Mouse (Mus musculus) hindbrain, embryonic 14.5 days (tissue): ENCODE data around the gene Olfr550. TPM values are rescaled to one million over a fixed set of nuclear protein-coding genes. Genes with fewer than 3 reads are reported as not detected.
"Not testable (repeated sequence)": the region's sequence is repeated elsewhere in the genome, so short reads cannot be mapped to it uniquely, and the experiment has no call there.

Experiments
- ATAC-seq: fragments of 200-750 bp; cut with Nextera tagmentation; 2 replicates; pipeline ENCODE4 v1.8.0; 2017; ENCODE audit warnings: moderate number of reproducible peaks, mild to moderate bottlenecking, moderate TSS enrichment, moderate library complexity; ENCODE audit not compliant: low FRiP score
- DNase-seq: peaks from one replicate; pipeline ENCODE4 v3.0.0-alpha.2; 2015; ENCODE audit warnings: low spot score
- H3K27ac ChIP-seq: fragments of 300-500 bp; sonication (generic); 2 replicates; pipeline ENCODE4 v1.5.1; 2014; ENCODE audit warnings: mild to moderate bottlenecking, moderate library complexity
- H3K27me3 ChIP-seq: fragments of 300-500 bp; sonication (generic); 2 replicates; pipeline ENCODE4 v1.6.1; 2014; ENCODE audit warnings: mild to moderate bottlenecking, low read length, mixed read lengths; ENCODE audit not compliant: control insufficient read depth, insufficient read depth
- H3K36me3 ChIP-seq: fragments of 300-500 bp; sonication (generic); replicated peaks from 2 replicates; pipeline ENCODE4 v1.6.1; 2014; ENCODE audit not compliant: control insufficient read depth, insufficient read depth
- H3K4me1 ChIP-seq: fragments of 300-500 bp; sonication (generic); replicated peaks from 2 replicates; pipeline ENCODE4 v1.6.1; 2014; ENCODE audit warnings: antibody characterized with exemption, low read length, mixed read lengths; ENCODE audit not compliant: control insufficient read depth, insufficient read depth
- H3K4me2 ChIP-seq: fragments of 300-500 bp; sonication (generic); replicated peaks from 2 replicates; pipeline ENCODE4 v1.6.1; 2014; ENCODE audit warnings: mild to moderate bottlenecking, moderate library complexity
- H3K4me3 ChIP-seq: fragments of 300-500 bp; sonication (generic); replicated peaks from 2 replicates; pipeline ENCODE4 v1.5.1; 2014; ENCODE audit warnings: mild to moderate bottlenecking, low read length
- H3K9ac ChIP-seq: fragments of 300-500 bp; sonication (generic); 2 replicates; pipeline ENCODE4 v1.6.1; 2014
- H3K9me3 ChIP-seq: fragments of 300-500 bp; sonication (generic); 2 replicates; pipeline ENCODE4 v1.6.1; 2016; ENCODE audit warnings: low read length; ENCODE audit not compliant: control insufficient read depth
- WGBS: fragments of 180-500 bp; shearing (Covaris S2); extraction: QIAGEN DNeasy Blood & Tissue Kit; methylation state at CpG from one replicate; pipeline ENCODE4 v1.1.7; 2014; 5-methylcytosine and 5-hydroxymethylcytosine counted together
- polyA plus RNA-seq: library from polyadenylated mRNA; unstranded; fragments of >200 nt; fragmentation: Nextera tagmentation; extraction: Ambion mirVana; gene quantifications from 2 replicates; pipeline ENCODE4 v1.2.1, GENCODE M21; 2014

Gene Olfr550
- polyA plus RNA-seq, 1 experiment from 2014 or later: not detected

DNA sequence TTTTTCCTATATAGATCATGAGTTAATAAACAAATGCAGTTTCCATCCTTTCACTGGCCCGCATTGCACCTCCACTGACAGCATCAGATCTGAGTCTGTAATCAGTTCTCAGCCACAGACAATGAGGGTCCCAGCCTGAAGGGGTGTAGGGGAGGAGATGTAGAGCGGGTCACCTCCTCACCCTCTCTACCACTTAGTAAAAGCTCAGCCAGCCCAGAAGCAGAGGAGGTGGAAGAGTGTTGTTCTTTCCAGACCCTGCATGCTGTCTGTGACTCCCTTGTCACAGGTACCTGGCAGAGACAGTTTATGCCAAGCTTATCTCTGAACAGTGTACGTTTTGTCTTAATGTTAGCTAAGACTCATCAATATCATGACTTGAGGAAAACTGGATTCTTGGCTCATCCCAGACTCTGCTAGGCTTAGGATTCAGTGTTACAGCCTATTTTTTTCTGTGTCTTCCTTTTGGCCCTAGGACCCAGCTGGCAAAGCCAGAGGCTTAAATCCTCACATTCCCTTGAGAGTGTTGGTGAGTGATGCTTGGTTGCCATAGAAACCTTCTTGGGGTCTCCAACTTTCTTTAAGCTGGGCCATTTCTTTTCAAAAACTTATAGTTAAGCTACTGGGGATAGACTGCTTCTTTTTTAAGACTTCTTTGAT lies 2.1 kb downstream of the Olfr550 start:
- Histone ChIP-seq H3K4me1 (no peaks in the 10 kb centered on the region), H3K9me3 (no peaks in the 10 kb centered on the region), H3K36me3 (no peaks in the 10 kb centered on the region), H3K27ac (no peak overlapping the region), H3K4me3 (no peak overlapping the region), H3K27me3 (no peaks in the 10 kb centered on the region), H3K9ac (no peak overlapping the region), H3K4me2 (no peak overlapping the region)
- DNase-seq (no peak), ATAC-seq (no peak)
- WGBS: 60% methylated on average over 3 of the region's 3 CpGs

DNA sequence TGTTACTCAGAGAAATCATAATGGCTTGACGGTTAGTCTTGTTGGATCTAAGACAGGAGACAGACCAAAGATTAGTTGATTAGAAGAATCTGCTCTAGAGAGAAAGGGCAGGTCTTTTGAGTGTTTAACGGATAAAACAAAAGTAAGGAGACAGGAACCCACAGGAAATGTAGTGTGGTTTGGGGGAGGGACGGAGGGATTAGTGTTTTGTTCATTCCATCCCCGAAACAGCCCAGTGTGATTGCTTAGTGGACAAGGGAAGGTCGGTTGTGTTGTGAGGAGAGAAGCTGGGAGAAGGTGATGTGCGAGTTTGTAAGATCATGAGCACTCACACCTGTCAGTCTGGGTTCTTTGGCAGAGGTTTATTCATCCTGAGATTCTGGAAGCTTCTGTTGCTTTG lies 4.8 kb downstream of the Olfr550 start:
- Histone ChIP-seq H3K36me3 (no peaks in the 10 kb centered on the region), H3K27ac (no peak overlapping the region), H3K9me3 (no peaks in the 10 kb centered on the region), H3K9ac (no peak overlapping the region), H3K4me3 (no peak overlapping the region), H3K4me1 (no peaks in the 10 kb centered on the region), H3K27me3 (no peaks in the 10 kb centered on the region), H3K4me2 (no peak overlapping the region)
- ATAC-seq (no peak), DNase-seq (no peak)
- 83% methylated on average over 6 of the region's 6 CpGs for WGBS

DNA sequence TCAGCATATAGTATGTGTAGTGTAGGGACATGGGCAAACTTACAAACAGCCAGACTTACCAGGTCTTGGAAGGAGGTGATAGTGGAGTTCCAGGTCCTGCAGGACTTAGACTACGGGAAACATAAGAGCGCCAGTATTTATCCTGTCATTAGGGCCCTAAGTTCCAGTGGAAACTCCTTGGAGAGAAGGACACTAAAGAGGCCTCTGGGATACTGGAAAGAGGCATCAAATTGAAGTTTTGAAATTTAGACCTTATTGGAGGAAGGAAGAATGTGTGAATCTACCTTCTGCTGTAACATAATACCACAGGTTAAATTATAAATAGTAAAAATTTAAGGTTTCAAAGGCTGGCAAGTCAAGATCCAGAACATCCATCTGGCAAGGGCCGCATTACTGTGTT lies 20.5 kb downstream of the Olfr550 start, which contains the start of gene Olfr551:
TSS of gene Olfr551 (minus strand) at position 101 of the 400 bp plus-strand sequence.
- H3K4me3 ChIP-seq: no peak within 1 kb of the TSS
- H3K27me3 ChIP-seq: no peaks in the 10 kb centered on the region
- H3K9ac ChIP-seq: no peak within 1 kb of the TSS
- H3K36me3 ChIP-seq: no peaks in the 10 kb centered on the region
- no peak within 1 kb of the TSS for H3K4me2 ChIP-seq
- ATAC-seq: no peak
- DNase-seq: no peak
- H3K4me1 ChIP-seq: no peaks in the 10 kb centered on the region
- H3K27ac ChIP-seq: no peak within 1 kb of the TSS
- H3K9me3 ChIP-seq: no peaks in the 10 kb centered on the region
- WGBS: 99% methylated on average over 3 of the region's 3 CpGs

DNA sequence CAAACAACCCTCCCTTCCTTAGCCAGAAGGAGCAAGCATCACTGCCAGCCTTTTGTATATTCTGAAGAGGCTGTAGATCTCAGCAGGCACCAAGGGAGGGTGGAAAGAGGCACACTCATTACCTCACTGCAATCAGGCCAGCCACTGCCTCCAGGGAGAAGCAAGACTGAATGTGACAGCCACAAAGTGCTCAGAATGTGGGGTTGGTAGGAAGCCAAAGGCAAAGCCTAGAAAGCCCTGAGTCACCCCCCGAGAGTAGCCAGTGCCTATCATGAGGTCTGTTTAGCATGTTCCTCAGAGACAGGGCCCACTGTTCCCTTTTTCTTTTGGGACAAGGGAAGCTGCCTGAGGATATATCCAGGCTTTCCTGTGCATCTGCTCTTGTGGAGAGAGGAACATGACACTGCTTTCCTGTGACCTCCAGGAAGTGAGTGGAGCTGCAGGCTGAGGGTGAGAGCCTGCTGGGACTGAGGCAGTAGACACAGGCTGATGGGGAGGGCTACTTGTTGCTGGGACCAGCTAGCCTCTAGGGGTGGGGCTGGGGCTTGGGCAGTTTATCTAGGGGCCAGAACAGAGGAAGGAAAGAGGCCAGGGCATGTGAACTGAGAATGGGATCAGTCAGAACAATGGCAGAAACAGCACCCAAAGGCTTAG lies 26.3 kb downstream of the Olfr550 start, which contains the start of gene Olfr552:
TSS of gene Olfr552 (plus strand) at position 393 of the 654 bp plus-strand sequence.
- no peak for ATAC-seq

DNA sequence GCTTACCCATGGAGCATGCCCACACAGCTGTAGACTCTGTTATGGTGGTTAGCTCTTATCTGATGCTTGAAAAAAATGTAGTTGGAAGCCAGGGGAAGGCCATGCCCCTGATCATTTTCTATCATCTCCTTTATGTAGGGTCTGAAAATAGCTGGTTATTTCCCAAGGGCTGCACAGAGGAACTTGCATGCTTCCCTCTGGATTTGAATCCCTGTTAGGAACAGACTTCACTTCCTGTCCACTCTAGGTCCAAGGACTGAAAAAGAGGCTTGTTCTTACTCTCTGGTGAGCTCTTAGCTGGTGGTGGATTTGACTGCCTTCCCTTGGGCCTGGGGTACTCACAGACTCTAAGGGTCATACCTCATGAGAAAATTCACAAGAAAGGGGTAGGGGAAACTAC lies 46.9 kb downstream of the Olfr550 start, which contains the start of gene Olfr553:
TSS of gene Olfr553 (minus strand) at position 101 of the 400 bp plus-strand sequence.
- Histone ChIP-seq H3K27me3 (no peaks in the 10 kb centered on the region), H3K4me2 (no peak within 1 kb of the TSS), H3K9me3 (no peaks in the 10 kb centered on the region), H3K27ac (no peak within 1 kb of the TSS), H3K36me3 (no peaks in the 10 kb centered on the region), H3K4me3 (no peak within 1 kb of the TSS), H3K4me1 (no peaks in the 10 kb centered on the region), H3K9ac (no peak within 1 kb of the TSS)
- no peak for ATAC-seq
- DNase-seq: no peak

More for the DNA sequence above, 26.3 kb downstream of the Olfr550 start, which contains the start of gene Olfr552:
- no peak for DNase-seq
- Histone ChIP-seq H3K4me3 (no peak within 1 kb of the TSS), H3K27me3 (no peaks in the 10 kb centered on the region), H3K27ac (no peak within 1 kb of the TSS), H3K9ac (no peak within 1 kb of the TSS), H3K4me1 (no peaks in the 10 kb centered on the region), H3K9me3 (no peaks in the 10 kb centered on the region), H3K4me2 (no peak within 1 kb of the TSS), H3K36me3 (no peaks in the 10 kb centered on the region)
- 81% methylated on average over 1 of the region's 1 CpGs for WGBS

DNA sequence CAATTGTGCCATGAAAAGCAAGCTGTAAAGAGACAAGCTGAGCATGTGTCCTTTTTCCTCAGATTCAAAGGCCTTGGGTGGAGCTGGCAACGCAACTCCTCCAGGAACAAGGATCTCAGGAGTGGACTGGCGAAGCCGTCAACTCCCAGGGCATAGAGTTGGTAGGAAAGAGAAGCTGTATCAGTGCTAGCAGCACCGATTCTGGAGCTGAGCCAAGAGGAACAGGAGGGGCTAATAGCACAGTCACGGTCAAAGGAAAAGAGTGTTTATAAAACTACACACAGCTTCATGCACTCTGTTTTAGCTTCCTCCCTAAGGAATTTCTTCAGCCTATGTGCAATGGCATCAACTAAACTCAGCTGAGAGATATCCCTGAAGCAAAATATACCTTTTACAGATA lies 48.4 kb downstream of the Olfr550 start:
- Histone ChIP-seq H3K4me2 (no peak overlapping the region), H3K9ac (no peak overlapping the region), H3K4me1 (no peaks in the 10 kb centered on the region), H3K4me3 (no peak overlapping the region), H3K9me3 (no peaks in the 10 kb centered on the region), H3K36me3 (no peaks in the 10 kb centered on the region), H3K27me3 (no peaks in the 10 kb centered on the region), H3K27ac (no peak overlapping the region)
- WGBS: 69% methylated on average over 5 of the region's 5 CpGs
- DNase-seq (peak; percentile 32), ATAC-seq (no peak)

DNA sequence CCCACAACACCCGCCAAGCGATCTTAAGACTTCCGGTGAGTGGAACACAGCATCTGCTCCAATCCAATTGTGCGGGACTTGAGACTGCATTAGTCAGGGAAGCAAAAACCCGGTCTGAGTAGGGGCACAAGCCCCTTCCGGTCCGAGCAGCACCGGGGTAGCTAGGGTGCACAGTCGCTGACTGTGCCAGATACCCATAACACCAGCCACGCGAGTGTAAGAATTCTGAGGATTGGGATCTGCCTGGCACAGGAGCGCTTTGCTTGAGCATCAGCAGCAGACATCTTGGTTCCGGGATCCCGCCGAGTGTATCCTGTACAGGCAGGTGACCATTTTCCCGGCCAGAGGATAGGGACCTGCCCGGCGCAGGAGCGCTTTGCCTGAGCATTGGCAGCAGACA lies 49.1 kb downstream of the Olfr550 start:
- H3K27ac ChIP-seq: not testable (repeated sequence)

More for the DNA sequence above, 49.1 kb downstream of the Olfr550 start:
- not testable (repeated sequence) for H3K27me3 ChIP-seq, DNase-seq, H3K4me1 ChIP-seq, H3K36me3 ChIP-seq, H3K9me3 ChIP-seq, ATAC-seq, H3K4me2 ChIP-seq, H3K9ac ChIP-seq, H3K4me3 ChIP-seq
- 86% methylated on average over 17 of the region's 19 CpGs for WGBS

Other genes starting within 250 kb of the Olfr550 start
- gene Rrm1, start 129.7 kb upstream of the Olfr550 start, polyA plus RNA-seq: 44.1 and 54.6 TPM in 2 replicates
- gene Olfr543, start 89.8 kb upstream of the Olfr550 start, polyA plus RNA-seq: 0.18 and 0.39 TPM in 2 replicates
- 0.09 and 0.11 TPM in 2 replicates for gene Olfr544, start 83.1 kb upstream of the Olfr550 start, polyA plus RNA-seq
- gene Olfr545, start 71.9 kb upstream of the Olfr550 start, polyA plus RNA-seq: 0.17 and 0.23 TPM in 2 replicates
- not detected in 2 replicates for gene Olfr547, start 36.7 kb upstream of the Olfr550 start, polyA plus RNA-seq
- not detected in 2 replicates for gene Olfr548-ps1, start 30.5 kb upstream of the Olfr550 start, polyA plus RNA-seq
- gene Olfr549, start 21.6 kb upstream of the Olfr550 start, polyA plus RNA-seq: not detected in 2 replicates
- 0.11 and 0.57 TPM in 2 replicates for gene Trim21, start 6.0 kb upstream of the Olfr550 start, polyA plus RNA-seq
- gene Olfr551, start 20.4 kb downstream of the Olfr550 start, polyA plus RNA-seq: not detected in 2 replicates
- not detected in 2 replicates for gene Olfr552, start 26.3 kb downstream of the Olfr550 start, polyA plus RNA-seq
- not detected in 2 replicates for gene Olfr553, start 46.8 kb downstream of the Olfr550 start, polyA plus RNA-seq
- gene Olfr554, start 67.0 kb downstream of the Olfr550 start, polyA plus RNA-seq: not detected in 2 replicates
- gene Olfr555, start 87.4 kb downstream of the Olfr550 start, polyA plus RNA-seq: not detected in 2 replicates
- gene Olfr556, start 93.5 kb downstream of the Olfr550 start, polyA plus RNA-seq: not detected in 2 replicates
- 8.3 and 8.4 TPM in 2 replicates for gene Trim68, start 115.9 kb downstream of the Olfr550 start, polyA plus RNA-seq
- gene Olfr557, start 124.5 kb downstream of the Olfr550 start, polyA plus RNA-seq: not detected in 2 replicates
- gene Olfr558, start 130.8 kb downstream of the Olfr550 start, polyA plus RNA-seq: 0.08 and 0.22 TPM in 2 replicates
- gene Olfr33, start 147.6 kb downstream of the Olfr550 start, polyA plus RNA-seq: not detected in 2 replicates
- not detected in 2 replicates for gene Olfr559, start 156.0 kb downstream of the Olfr550 start, polyA plus RNA-seq
- not detected in 2 replicates for gene Olfr560, start 187.9 kb downstream of the Olfr550 start, polyA plus RNA-seq
- gene Olfr78, start 188.0 kb downstream of the Olfr550 start, polyA plus RNA-seq: 0.13 and 0.17 TPM in 2 replicates
- gene Olfr561, start 199.8 kb downstream of the Olfr550 start, polyA plus RNA-seq: not detected in 2 replicates
- not detected in 2 replicates for gene Olfr564, start 232.0 kb downstream of the Olfr550 start, polyA plus RNA-seq